Mouse (Mus musculus) urinary bladder, adult 18-20 months (tissue): ENCODE results near the gene Lrrc41.

Source experiments
- DNase-seq, 2 experiments: peaks; one replicate each; pipeline ENCODE4 v3.0.0; 2022; ENCODE audit warnings: low spot score in 2 of 2, mixed read lengths in 2 of 2

Gene Lrrc41

GRCm38 (mm10) chr4:116077240-116078095 is 2.4 kb downstream of the Lrrc41 start:
- no peak for DNase-seq

DNA sequence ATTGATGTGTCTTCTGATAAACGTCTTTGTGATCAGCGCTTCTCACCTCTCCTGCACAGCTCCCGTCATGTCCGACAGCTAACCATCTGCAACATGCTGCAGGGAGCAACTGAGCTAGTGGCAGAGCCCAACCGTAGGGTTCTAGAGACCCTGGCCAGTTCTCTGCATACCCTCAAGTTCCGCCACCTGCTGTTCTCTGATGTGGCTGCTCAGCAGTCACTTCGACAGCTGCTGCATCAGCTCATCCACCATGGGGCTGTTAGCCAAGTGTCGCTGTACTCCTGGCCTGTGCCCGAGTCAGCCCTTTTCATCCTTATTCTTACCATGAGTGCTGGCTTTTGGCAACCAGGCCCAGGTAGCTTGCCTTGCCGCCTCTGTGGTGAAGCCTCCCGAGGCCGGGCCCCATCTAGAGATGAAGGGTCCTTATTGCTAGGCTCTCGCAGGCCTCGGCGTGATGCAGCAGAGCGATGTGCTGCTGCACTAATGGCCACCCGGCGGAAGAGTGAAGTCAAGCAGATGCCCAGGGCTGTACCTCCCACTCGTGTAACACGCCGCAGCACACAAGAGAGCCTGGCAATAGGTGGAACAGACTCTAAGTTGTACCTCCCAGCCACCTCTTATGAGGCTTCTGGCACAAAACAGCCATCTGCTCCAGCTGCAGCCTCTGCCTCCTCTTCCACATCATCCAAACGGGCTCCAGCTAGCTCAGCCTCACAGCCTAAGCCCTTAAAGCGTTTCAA is 13.6 kb downstream of the Lrrc41 start:
- no peak for DNase-seq

- no peak for DNase-seq
These were observed 21.2 kb downstream of the Lrrc41 start for GRCm38 (mm10) chr4:116096291-116096690.

DNA sequence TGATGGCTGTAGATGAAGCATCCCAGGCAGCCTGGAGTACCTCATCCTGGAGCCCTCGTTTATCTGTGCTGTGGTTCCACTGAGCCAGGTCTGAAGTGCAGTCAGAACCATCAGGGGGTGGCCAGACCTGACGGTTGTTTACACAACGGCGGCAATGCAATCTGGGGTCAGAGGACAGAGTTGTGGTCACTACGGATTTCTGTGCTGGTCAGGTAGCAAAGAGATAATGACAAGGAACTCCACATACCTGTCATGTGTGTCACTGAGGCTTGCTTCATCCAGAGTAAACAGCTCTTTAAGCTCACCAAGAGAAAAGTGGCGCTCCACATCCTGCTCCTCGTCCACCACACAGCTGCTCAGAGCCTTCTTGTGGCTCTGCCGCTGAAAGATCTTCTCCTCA is 22.1 kb downstream of the Lrrc41 start:
- peak; percentile 9 to 40 for DNase-seq

GRCm38 (mm10) chr4:116100959-116101358 is 25.9 kb downstream of the Lrrc41 start:
- no peak for DNase-seq

GRCm38 (mm10) chr4:116105278-116105677 is 30.2 kb downstream of the Lrrc41 start:
- DNase-seq: no peak

- DNase-seq: no peak
These were observed 35.6 kb downstream of the Lrrc41 start for GRCm38 (mm10) chr4:116110695-116111094.

GRCm38 (mm10) chr4:116111486-116111885 is 36.4 kb downstream of the Lrrc41 start:
- DNase-seq: no peak

DNA sequence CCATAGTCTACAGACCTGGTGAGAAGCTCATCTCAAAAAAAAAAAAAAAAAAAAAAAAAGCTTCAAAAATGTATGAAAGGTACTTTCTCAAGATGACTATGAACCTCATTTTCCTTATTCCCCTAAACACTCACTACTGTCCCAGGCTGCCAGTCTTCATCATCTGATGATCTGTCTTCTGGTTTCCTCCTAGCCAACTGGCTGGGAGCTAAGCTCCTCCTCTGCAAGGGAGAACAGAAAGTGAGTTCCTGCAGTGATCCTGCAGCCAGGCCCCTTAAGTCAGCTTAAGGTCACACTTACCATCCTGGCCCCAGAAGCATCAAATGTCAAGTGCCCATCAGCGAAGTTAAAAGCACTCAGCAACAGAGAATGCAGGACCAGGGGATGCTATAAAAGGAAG is 47.7 kb downstream of the Lrrc41 start:
- DNase-seq: no peak

DNA sequence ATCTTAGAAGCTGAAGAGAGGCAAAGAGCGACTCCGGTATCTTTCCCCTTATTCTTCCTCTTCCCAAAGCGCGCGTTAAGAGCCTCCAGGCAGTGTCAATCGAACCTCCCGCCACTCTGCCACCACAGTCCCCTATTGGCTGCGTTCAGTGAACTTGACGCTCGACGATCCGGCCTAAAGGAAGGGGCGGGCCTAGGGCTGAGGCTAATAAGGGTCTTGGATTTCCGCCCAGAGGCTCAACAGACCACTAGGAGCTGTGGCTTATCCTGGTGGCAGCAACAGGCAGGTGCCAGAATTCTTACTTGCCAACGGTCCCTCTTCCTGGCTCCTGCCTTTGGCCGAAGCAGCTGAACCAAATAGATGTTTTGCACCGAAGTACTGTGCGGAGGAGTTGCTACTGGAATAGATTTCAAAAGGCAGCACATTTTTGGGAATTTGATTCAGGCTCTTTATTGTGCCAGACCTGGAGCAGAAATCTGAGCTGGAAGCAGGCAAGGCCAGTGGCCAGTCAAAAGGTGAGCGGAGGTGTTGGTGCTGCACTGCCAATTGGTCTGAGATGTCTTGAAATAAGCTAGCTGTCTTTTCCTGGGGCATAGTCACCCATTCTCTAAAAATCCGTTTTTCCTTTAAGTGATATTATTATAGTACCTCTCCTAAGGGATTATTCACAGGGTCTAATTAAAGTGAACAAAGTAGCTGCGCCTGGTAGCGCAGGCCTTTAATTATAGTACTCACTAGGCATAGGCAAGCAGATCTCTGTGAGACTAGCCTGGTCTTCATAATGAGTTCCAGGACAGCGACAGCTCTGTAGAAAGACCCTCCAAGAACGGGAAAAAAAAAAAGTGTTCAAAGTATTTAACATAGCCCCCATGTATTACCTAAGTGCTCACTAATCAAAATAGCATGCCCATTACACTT is 48.8 kb downstream of the Lrrc41 start, which contains the start of the genes Rad54l and Pomgnt1:
TSS of gene Rad54l (minus strand) at position 89 of the 918 bp plus-strand sequence.
TSS of gene Pomgnt1 (plus strand) at position 239 of the 918 bp plus-strand sequence.
- DNase-seq: peak; percentile 48 to 70

GRCm38 (mm10) chr4:116125803-116126386 is 50.8 kb downstream of the Lrrc41 start:
- no peak for DNase-seq

DNA sequence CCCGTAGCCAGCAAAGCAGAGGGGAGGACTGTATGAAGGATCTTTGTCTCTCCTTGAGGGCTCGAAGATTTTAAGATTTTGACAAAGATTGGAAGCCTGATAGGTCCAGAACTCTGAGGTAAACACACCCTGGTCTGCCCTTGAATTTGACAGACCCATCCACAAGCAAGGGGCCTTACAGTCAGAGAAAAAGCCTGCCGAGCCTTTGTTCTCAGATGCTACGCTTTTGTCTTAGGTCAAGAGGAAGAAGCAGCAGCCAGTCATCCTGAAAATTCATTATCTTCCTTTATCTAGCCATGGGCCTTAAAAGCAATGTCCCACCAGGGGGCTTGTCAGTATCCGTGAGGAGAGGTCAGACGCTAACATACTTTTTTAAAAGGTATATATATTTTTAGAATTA is 52.9 kb downstream of the Lrrc41 start:
- no peak for DNase-seq

GRCm38 (mm10) chr4:116133126-116133525 is 58.1 kb downstream of the Lrrc41 start:
- no peak for DNase-seq

- DNase-seq: no peak
These were observed 59.9 kb downstream of the Lrrc41 start for GRCm38 (mm10) chr4:116134990-116135389.

DNA sequence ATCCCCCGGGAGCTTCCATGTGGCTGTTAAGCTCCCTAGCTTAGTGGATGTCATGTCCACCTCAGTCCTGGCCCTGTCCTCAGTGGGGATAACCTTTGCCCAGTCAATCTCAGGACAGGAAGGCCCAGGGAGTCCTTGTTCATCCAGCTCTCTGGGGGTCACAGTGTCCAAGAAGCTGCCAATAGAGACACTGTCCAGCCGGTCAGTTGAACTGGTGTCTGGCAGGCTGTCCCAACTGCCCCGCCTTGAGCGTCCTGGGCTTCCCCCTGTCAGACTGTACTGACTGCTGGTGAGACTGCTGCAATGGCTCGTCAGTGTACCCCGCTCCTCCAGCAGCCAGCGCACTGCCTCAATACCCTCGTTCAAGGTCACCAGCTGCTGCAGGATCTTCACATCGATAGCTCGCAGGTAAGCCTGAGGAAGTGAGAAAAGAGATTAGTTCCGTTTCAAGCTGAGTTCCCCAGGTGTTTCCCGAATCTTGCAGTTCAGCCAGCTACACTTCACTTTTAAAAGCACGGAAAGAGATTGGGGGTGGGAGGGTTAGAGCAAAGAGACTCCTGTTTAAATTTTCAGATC is 62.4 kb downstream of the Lrrc41 start:
- DNase-seq: no peak

DNA sequence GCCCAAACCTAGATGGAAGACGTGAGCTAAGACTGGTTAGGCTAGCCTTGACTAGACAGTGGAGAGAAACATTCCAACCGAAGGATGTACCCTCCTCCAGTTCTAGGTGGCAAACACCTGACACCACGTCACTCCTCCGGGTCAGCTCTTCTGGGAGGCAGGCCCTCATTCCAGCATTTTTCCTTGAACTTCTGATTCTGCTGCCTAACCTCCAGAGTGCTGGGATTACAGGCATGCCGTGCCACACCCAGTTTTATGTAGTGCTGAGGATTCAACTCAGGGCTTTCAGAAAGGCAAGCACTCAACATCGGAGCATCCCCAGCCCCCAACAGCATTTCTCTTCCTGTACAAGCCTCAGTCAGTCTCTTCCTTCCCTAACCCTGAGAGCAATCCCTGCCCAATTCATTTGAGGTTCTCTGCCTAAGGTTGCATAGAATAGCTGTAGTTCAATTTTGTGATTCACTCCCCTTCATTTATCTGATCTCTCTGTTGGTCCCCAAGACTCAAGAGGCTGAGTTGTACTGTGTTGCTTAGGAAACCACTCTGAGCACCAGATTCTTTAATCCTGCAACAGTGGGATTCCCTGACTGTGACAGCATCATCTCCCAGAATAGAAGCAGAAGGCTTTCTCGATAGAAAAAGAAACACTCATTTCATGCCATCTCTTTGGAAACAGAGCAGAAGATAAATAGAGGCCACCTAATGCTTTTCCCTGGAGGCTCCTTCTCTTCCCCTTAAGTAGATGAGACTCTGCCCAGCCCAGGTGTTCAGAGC is 65.9 kb downstream of the Lrrc41 start:
- DNase-seq: no peak

DNA sequence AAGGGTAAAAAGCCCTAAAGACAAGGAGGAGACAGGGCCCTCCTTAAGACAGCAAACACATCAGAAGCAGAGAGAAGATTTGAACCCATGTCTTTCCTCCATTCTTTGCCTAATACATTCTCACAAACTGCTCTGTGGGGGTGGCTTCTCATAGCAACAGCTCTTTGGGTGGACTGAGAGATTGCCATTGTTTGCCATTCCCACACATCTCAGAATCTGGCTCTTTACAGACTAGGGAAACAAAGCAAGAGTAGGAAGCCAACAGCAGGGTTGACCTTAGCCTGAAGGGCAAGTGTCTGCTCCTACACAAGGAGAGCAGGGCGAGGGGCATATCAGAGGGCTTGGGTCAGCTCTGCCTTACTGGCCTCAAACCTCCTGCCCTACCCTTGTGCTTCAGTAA is 66.7 kb downstream of the Lrrc41 start:
- DNase-seq: no peak

- DNase-seq: no peak
These were observed 67.2 kb downstream of the Lrrc41 start for GRCm38 (mm10) chr4:116142269-116142668.

GRCm38 (mm10) chr4:116143317-116143811 is 68.3 kb downstream of the Lrrc41 start:
- no peak for DNase-seq
